Mouse (Mus musculus): ENCODE data around the gene Ptchd3. TPM values are rescaled to one million over a fixed set of nuclear protein-coding genes. Genes with fewer than 3 reads are reported as not detected.

Gene Ptchd3
- polyA plus RNA-seq, 2 experiments from 2014 or later = not detected

Other genes with a start within 250 kb of the Ptchd3 start
- gene B3gntl1, start 157.1 kb upstream of the Ptchd3 start, polyA plus RNA-seq (2017; shearing (Covaris generic)) = 10 to 100 TPM; 11.3 to 18.8 TPM
- gene Metrnl, start 128.7 kb upstream of the Ptchd3 start, polyA plus RNA-seq (2017; shearing (Covaris generic)) = under 1 TPM; 0.23 to 0.80 TPM